Mouse (Mus musculus) stomach, adult 2 months (tissue): Measurements from ENCODE around the gene Agfg1. TPM values are rescaled to one million over a fixed set of nuclear protein-coding genes. Genes with fewer than 3 reads are reported as not detected.

Experiments used
- polyA plus RNA-seq: library from polyadenylated mRNA; depleted of rRNA; stranded (reverse); fragments of >200 nt; gene quantifications from 2 replicates; pipeline ENCODE4 v1.2.3, GENCODE M21; 2012; rRNA removed

The Agfg1 gene
- polyA plus RNA-seq = 11.9 and 12.7 TPM in 2 replicates

GRCm38 (mm10) chr1:82839296-82839613 lies at the start of gene Agfg1:
TSS of gene Agfg1 (plus strand) at chr1:82839483.

GRCm38 (mm10) chr1:82913025-82913424 lies 73.7 kb downstream of the Agfg1 start, which contains the start of gene A030005L19Rik:
TSS of gene A030005L19Rik (plus strand) at chr1:82913325.

GRCm38 (mm10) chr1:82924650-82925049 lies 85.4 kb downstream of the Agfg1 start, which contains the start of gene A030014E15Rik:
TSS of gene A030014E15Rik (plus strand) at chr1:82924917.

GRCm38 (mm10) chr1:82931326-82931725 lies 92.0 kb downstream of the Agfg1 start, which contains the start of gene Gm6217:
TSS of gene Gm6217 (minus strand) at chr1:82931399.

GRCm38 (mm10) chr1:82943295-82943694 lies 104.0 kb downstream of the Agfg1 start, which contains the start of gene A030003K21Rik:
TSS of gene A030003K21Rik (minus strand) at chr1:82943388.

Other genes starting within 250 kb of the Agfg1 start
- 43.2 and 63.6 TPM in 2 replicates for gene Mff, start 114.6 kb upstream of the Agfg1 start, polyA plus RNA-seq
- gene Tm4sf20, start 71.0 kb upstream of the Agfg1 start, polyA plus RNA-seq = not detected in 2 replicates
- not detected in 2 replicates for gene Gm47791, start 68.2 kb upstream of the Agfg1 start, polyA plus RNA-seq
- 0.21 and 0.22 TPM in 2 replicates for gene A030005L19Rik, start 73.8 kb downstream of the Agfg1 start, polyA plus RNA-seq
- not detected in 2 replicates for gene A030014E15Rik, start 85.4 kb downstream of the Agfg1 start, polyA plus RNA-seq
- gene Gm6217, start 91.9 kb downstream of the Agfg1 start, polyA plus RNA-seq = not detected in 2 replicates
- gene A030003K21Rik, start 103.9 kb downstream of the Agfg1 start, polyA plus RNA-seq = not detected in 2 replicates
- not detected in 2 replicates for gene Gm7544, start 116.5 kb downstream of the Agfg1 start, polyA plus RNA-seq
- not detected in 2 replicates for gene Gm47955, start 120.8 kb downstream of the Agfg1 start, polyA plus RNA-seq
- gene Gm47959, start 161.1 kb downstream of the Agfg1 start, polyA plus RNA-seq = not detected in 2 replicates
- 0.03 and 0.06 TPM in 2 replicates for gene Slc19a3, start 199.0 kb downstream of the Agfg1 start, polyA plus RNA-seq
- gene Krtap28-10, start 203.0 kb downstream of the Agfg1 start, polyA plus RNA-seq = not detected in 2 replicates
- not detected in 2 replicates for gene Gm47969, start 205.4 kb downstream of the Agfg1 start, polyA plus RNA-seq
- gene A030005K14Rik, start 219.9 kb downstream of the Agfg1 start, polyA plus RNA-seq = not detected in 2 replicates
- not detected in 2 replicates for gene Krtap28-13, start 221.4 kb downstream of the Agfg1 start, polyA plus RNA-seq